Mouse (Mus musculus): ENCODE results near the gene Flt1. TPM values are rescaled to one million over a fixed set of nuclear protein-coding genes. Genes with fewer than 3 reads are reported as not detected.
"Not testable (repeated sequence)": the region's sequence is repeated elsewhere in the genome, so short reads cannot be mapped to it uniquely, and the experiment has no call there.

Gene Flt1
- polyA plus RNA-seq, 1 experiment from 2014 or later, result 12.2 TPM

DNA sequence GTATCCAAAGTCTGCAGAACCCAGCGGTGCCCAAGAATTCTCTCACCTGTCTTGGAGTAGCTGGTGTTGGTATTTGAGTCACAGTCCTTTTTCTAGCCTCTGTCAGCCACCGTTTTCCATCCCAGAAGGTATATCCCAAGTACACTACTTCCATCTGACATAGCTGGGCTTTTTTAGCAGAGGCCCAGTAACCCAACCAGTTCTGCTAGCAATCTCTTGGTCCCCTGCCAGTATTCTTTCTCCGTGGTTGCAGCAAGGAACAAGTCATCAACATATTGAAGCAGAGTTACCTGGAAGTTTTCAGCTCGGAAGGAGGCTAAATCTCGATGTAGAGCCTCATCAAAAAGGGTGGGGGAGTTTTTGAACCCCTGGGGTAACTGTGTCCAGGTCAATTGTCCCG, 168.2 kb downstream of the Flt1 start:
- DNase-seq (ENCODE audit: low spot score), result peak; percentile 65
- 70% methylated on average over 6 of the region's 6 CpGs for WGBS
- H3K4me1 ChIP-seq (ENCODE audit: control insufficient read depth, insufficient read depth, low read length); H3K9me3 ChIP-seq (ENCODE audit: control insufficient read depth, low read length); H3K36me3 ChIP-seq (ENCODE audit: control insufficient read depth, insufficient read depth, low read length); H3K27ac ChIP-seq (replicated peaks; ENCODE audit: low read depth, low read length); H3K27me3 ChIP-seq (replicated peaks; ENCODE audit: control insufficient read depth, insufficient read depth, low read length); H3K4me2 ChIP-seq (ENCODE audit: low read depth, low read length); H3K9ac ChIP-seq (ENCODE audit: low read depth, low read length); H3K4me3 ChIP-seq (ENCODE audit: low read depth, low read length); ATAC-seq (ENCODE audit: low read depth): not testable (repeated sequence)

DNA sequence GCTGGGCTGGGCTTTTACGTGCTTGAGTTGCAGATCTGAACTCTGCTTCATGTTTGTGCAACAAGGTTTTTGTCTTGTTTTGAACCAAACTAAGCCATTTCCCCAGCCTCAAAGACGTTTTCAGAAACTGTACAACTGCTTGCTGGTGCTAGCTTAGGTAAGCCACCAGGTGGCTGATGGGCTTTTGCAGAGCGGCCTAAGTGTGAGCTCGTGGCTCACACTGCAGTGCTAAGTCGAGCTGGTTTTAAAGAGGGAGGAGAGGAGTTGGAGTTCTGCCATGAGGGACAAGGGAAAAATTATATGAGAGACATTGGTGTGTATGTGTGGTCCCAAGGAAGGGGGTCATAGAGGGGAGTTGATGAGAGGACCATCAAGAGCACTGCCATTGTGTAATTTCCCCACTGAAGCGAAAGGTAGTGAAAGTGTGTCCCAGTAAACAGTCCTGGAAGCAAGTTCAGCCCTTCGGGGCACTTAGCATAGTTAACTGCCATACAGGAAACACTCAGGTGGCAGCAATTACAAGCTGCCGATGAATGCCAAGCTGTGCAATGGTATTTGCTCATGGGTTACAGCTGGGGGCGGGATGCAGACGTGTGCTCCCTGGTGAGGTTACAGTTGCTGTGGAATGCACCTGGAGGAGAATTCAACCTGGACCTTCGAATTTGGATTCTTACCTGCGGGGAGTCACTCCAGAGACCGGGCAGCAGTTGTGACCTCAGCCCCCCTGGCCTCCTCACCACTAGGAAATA, 173.8 kb downstream of the Flt1 start:
- Histone ChIP-seq H3K27ac (replicated peaks; ENCODE audit: low read depth, low read length) (no peak overlapping the region), H3K27me3 (replicated peaks; ENCODE audit: control insufficient read depth, insufficient read depth, low read length) (no peaks in the 10 kb centered on the region), H3K9me3 (ENCODE audit: control insufficient read depth, low read length) (no peaks in the 10 kb centered on the region), H3K4me3 (ENCODE audit: low read depth, low read length) (no peak overlapping the region), H3K36me3 (ENCODE audit: control insufficient read depth, insufficient read depth, low read length) (peaks cover 21% of the 10 kb centered on the region), H3K9ac (ENCODE audit: low read depth, low read length) (no peak overlapping the region), H3K4me2 (ENCODE audit: low read depth, low read length) (no peak overlapping the region), H3K4me1 (ENCODE audit: control insufficient read depth, insufficient read depth, low read length) (0 out of 2 replicates have a peak, but pooled peaks cover 2% of the 10 kb centered on the region)
- ATAC-seq (ENCODE audit: low read depth) (0 out of 2 replicates have a peak, but pooled peaks have one; percentile 30), DNase-seq (ENCODE audit: low spot score) (peak; percentile 3)
- WGBS, result 60% methylated on average over 13 of the region's 13 CpGs

DNA sequence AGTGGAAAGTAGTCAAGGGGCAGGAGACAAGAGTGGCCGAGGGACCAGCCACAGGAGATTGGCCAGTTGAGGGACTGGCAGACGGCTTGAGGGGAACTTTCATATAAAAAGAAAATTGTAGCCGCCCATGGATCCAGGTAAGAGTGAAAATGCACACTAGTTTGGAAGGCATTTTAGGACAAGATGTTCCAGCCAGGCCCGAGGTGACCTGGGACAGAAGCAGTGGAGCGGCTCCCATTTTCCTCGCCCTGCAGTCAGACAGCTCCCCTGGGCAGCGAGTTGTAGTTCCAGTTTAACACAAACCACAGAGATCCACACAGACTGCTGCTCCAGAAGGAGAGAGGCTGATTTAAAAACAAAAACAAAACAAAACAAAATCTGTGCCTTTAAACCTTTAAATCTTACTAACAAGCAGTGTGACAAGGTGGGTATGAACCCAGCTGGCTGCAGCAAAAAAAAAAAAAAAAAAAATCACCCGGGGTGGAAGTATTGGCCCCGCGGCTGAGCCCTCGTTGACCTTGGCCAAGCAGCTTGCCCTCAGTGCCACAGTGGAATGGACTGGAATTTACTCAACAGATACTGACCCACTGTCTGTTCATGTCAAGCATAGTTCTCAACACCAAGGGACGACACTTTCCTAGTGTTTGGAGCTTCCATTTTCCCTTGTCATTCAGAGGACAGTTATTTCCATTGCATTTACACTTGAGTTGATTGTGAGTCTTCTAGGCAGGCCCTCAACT, 176.6 kb downstream of the Flt1 start:
- Histone ChIP-seq H3K9ac (ENCODE audit: low read depth, low read length) (no peak overlapping the region), H3K9me3 (ENCODE audit: control insufficient read depth, low read length) (no peaks in the 10 kb centered on the region), H3K27me3 (replicated peaks; ENCODE audit: control insufficient read depth, insufficient read depth, low read length) (no peaks in the 10 kb centered on the region), H3K4me2 (ENCODE audit: low read depth, low read length) (no peak overlapping the region), H3K4me1 (ENCODE audit: control insufficient read depth, insufficient read depth, low read length) (0 out of 2 replicates have a peak, but pooled peaks cover 2% of the 10 kb centered on the region), H3K27ac (replicated peaks; ENCODE audit: low read depth, low read length) (no peak overlapping the region), H3K4me3 (ENCODE audit: low read depth, low read length) (no peak overlapping the region), H3K36me3 (ENCODE audit: control insufficient read depth, insufficient read depth, low read length) (peaks cover 44% of the 10 kb centered on the region)
- 81% methylated on average over 12 of the region's 12 CpGs for whole genome bisulfite sequencing
- no peak for DNase-seq (ENCODE audit: low spot score)
- no peak for ATAC-seq (ENCODE audit: low read depth)

DNA sequence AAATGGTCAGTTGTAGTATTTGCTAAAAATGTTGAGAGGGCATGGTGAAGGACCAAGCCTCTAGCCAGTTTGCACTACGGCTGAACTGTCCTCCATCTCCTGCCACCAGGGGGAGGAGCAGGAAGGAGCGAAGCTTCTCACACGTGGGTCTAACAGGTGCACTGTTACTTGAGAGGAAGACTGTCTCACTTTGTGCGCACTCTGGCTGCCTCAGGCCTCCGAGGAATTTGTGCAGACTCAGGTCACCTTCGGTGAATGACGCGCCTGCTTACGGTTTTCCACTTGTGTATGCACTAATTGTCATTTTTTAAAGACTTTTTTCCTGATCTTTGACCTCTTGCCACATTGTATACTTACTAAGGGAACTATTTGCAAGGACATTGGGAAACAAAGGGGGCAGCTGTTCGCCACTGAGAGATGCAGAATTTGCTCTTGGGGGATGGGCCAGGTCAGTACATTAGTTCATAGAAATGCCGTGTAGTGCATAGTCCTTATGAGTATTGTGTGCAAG, 180.0 kb downstream of the Flt1 start:
- no peaks in the 10 kb centered on the region for H3K27me3 ChIP-seq (replicated peaks; ENCODE audit: control insufficient read depth, insufficient read depth, low read length)
- ATAC-seq (ENCODE audit: low read depth) (peak; percentile 70; the same call in 1 of the 2 replicates), DNase-seq (ENCODE audit: low spot score) (peak; percentile 53)
- H3K36me3 ChIP-seq (ENCODE audit: control insufficient read depth, insufficient read depth, low read length), result peaks cover 72% of the 10 kb centered on the region
- H3K4me2 ChIP-seq (ENCODE audit: low read depth, low read length), result no peak overlapping the region
- H3K4me1 ChIP-seq (ENCODE audit: control insufficient read depth, insufficient read depth, low read length), result no peaks in the 10 kb centered on the region
- H3K4me3 ChIP-seq (ENCODE audit: low read depth, low read length), result no peak overlapping the region
- no peaks in the 10 kb centered on the region for H3K9me3 ChIP-seq (ENCODE audit: control insufficient read depth, low read length)
- H3K27ac ChIP-seq (replicated peaks; ENCODE audit: low read depth, low read length), result no peak overlapping the region
- 60% methylated on average over 11 of the region's 11 CpGs for whole genome bisulfite sequencing
- no peak overlapping the region for H3K9ac ChIP-seq (ENCODE audit: low read depth, low read length)

DNA sequence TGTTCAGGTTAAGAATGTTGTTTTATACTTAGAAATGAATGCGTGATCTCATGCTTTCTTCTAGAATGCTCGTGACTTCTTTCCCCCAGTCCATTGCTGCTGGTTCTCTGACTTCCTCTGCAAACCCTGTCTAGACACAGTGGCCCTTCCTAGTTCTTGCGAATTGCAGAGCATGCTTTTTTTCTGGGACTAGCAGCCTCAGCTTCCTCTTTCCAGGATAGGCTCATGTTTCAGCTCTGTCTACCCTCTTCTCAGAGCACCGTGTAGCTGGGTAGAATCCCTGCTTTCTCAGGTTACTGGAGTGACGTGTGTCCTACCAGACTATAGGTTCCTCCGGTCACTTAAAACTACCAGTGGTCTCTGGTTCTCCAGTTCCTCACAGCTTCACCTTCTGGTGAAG, 183.5 kb downstream of the Flt1 start:
- Histone ChIP-seq H3K9ac (ENCODE audit: low read depth, low read length) (no peak overlapping the region), H3K4me2 (ENCODE audit: low read depth, low read length) (no peak overlapping the region), H3K36me3 (ENCODE audit: control insufficient read depth, insufficient read depth, low read length) (peaks cover 83% of the 10 kb centered on the region), H3K9me3 (ENCODE audit: control insufficient read depth, low read length) (no peaks in the 10 kb centered on the region), H3K27ac (replicated peaks; ENCODE audit: low read depth, low read length) (no peak overlapping the region), H3K27me3 (replicated peaks; ENCODE audit: control insufficient read depth, insufficient read depth, low read length) (no peaks in the 10 kb centered on the region), H3K4me3 (ENCODE audit: low read depth, low read length) (no peak overlapping the region), H3K4me1 (ENCODE audit: control insufficient read depth, insufficient read depth, low read length) (no peaks in the 10 kb centered on the region)
- ATAC-seq (ENCODE audit: low read depth), result no peak
- DNase-seq (ENCODE audit: low spot score), result peak; percentile 22
- WGBS, result 51% methylated on average over 6 of the region's 6 CpGs

DNA sequence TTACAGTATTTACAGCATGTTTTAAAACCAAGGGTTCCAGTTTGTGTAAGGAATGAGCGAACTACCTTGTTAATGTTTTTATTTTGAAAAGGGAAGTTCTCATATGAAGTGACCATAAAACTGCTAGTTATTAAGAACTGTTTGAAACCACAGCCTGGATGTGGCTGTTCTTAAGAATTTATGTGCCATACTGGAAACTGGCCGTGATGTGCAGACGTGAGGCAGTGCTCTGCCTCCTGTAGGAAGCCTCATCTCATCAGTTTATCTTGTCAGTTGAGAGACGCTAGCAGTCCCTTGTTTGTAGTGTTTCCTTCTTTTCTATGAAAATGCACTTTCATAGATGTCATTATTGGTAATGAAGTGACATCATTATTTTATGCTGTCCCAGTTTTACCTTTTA, 186.0 kb downstream of the Flt1 start:
- H3K4me3 ChIP-seq (ENCODE audit: low read depth, low read length), result no peak overlapping the region
- 92% methylated on average over 4 of the region's 4 CpGs for WGBS
- no peaks in the 10 kb centered on the region for H3K9me3 ChIP-seq (ENCODE audit: control insufficient read depth, low read length)
- H3K4me2 ChIP-seq (ENCODE audit: low read depth, low read length), result no peak overlapping the region
- H3K36me3 ChIP-seq (ENCODE audit: control insufficient read depth, insufficient read depth, low read length), result peaks cover 84% of the 10 kb centered on the region
- no peak overlapping the region for H3K27ac ChIP-seq (replicated peaks; ENCODE audit: low read depth, low read length)
- no peaks in the 10 kb centered on the region for H3K27me3 ChIP-seq (replicated peaks; ENCODE audit: control insufficient read depth, insufficient read depth, low read length)
- no peak overlapping the region for H3K9ac ChIP-seq (ENCODE audit: low read depth, low read length)
- DNase-seq (ENCODE audit: low spot score), result no peak
- ATAC-seq (ENCODE audit: low read depth), result no peak
- no peaks in the 10 kb centered on the region for H3K4me1 ChIP-seq (ENCODE audit: control insufficient read depth, insufficient read depth, low read length)

DNA sequence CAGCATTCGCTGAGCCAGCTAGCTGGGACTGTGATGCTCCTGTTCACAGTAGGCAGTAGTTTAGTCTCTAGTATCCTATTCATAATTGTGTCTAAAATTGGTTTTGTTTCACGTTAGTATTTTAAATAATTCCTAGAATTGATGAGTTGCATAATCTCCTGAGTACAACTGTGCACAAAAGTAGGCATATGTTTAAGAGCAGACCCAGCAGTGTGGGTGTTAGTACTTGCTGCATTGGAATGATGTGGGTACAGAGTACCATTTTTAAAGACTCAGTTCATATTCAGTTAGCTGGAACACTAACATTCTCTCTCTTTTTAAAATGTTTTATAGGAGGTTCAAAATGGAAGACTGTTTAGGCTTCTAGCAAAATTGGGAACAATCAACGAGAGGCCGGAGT, 186.4 kb downstream of the Flt1 start:
- Histone ChIP-seq H3K4me1 (ENCODE audit: control insufficient read depth, insufficient read depth, low read length) (no peaks in the 10 kb centered on the region), H3K27me3 (replicated peaks; ENCODE audit: control insufficient read depth, insufficient read depth, low read length) (no peaks in the 10 kb centered on the region), H3K4me2 (ENCODE audit: low read depth, low read length) (no peak overlapping the region), H3K9ac (ENCODE audit: low read depth, low read length) (no peak overlapping the region), H3K36me3 (ENCODE audit: control insufficient read depth, insufficient read depth, low read length) (peaks cover 86% of the 10 kb centered on the region), H3K27ac (replicated peaks; ENCODE audit: low read depth, low read length) (no peak overlapping the region), H3K9me3 (ENCODE audit: control insufficient read depth, low read length) (no peaks in the 10 kb centered on the region), H3K4me3 (ENCODE audit: low read depth, low read length) (no peak overlapping the region)
- no peak for DNase-seq (ENCODE audit: low spot score)
- WGBS, result 93% methylated on average over 4 of the region's 4 CpGs
- ATAC-seq (ENCODE audit: low read depth), result no peak

DNA sequence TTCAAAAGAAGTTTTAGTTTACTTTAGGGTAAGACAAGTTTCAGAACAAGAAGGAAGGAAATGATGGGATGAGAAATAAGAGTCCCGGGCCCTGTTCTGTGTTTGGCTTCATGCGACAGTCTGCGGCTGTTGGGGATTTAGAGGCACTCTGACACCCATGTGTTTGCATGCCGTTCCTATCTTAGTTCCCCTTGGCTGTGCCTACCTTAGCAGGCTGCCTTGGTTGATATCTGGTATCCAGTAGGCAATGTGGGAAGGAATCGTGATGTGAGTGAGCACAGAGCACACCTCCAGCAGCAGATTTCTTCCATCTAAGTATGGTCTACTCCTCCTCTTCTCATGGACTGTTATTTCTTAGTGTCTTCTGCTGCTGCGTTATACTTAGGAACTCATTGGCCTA, 193.8 kb downstream of the Flt1 start:
- 86% methylated on average over 6 of the region's 6 CpGs for WGBS
- H3K9ac ChIP-seq (ENCODE audit: low read depth, low read length), result no peak overlapping the region
- no peaks in the 10 kb centered on the region for H3K9me3 ChIP-seq (ENCODE audit: control insufficient read depth, low read length)
- H3K36me3 ChIP-seq (ENCODE audit: control insufficient read depth, insufficient read depth, low read length), result peaks cover 67% of the 10 kb centered on the region
- DNase-seq (ENCODE audit: low spot score) (no peak), ATAC-seq (ENCODE audit: low read depth) (no peak)
- no peak overlapping the region for H3K4me3 ChIP-seq (ENCODE audit: low read depth, low read length)
- no peak overlapping the region for H3K27ac ChIP-seq (replicated peaks; ENCODE audit: low read depth, low read length)
- H3K4me1 ChIP-seq (ENCODE audit: control insufficient read depth, insufficient read depth, low read length), result no peaks in the 10 kb centered on the region
- no peak overlapping the region for H3K4me2 ChIP-seq (ENCODE audit: low read depth, low read length)
- H3K27me3 ChIP-seq (replicated peaks; ENCODE audit: control insufficient read depth, insufficient read depth, low read length), result no peaks in the 10 kb centered on the region

All from embryonic facial prominence, embryonic 14.5 days (tissue).